Mouse (Mus musculus): ENCODE results near the gene Lipk.

DNA sequence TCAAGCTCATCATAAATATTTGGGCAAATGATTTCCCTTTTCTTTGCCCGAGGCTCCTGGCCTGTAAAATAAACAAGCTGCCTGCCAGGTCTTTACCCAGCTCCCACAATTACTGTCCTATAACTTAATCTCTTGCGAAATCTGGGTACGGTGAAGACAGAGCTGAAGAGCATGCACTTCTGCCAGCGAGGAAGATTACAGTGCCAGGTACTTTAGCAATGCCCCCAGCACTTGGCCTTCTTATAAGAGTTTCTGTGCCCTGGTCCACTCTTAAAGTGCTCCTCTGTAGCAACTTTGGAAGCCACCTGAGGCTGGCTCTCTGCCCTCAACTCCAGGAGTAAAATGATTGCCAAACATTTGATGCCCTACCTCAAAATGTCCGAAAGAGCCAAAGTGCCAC, 87.3 kb downstream of the Lipk start:
- no peak for TF ChIP-seq CTCF (IDR thresholded peaks at IDR 0.05; ENCODE audit: low read depth, low read length)
- no peak for TF ChIP-seq POLR2A (IDR thresholded peaks at IDR 0.05; ENCODE audit: borderline replicate concordance, low read depth, low read length)
